Mouse (Mus musculus) liver, postnatal 0 days (tissue): ENCODE data around the gene Lrig1. TPM values are rescaled to one million over a fixed set of nuclear protein-coding genes. Genes with fewer than 3 reads are reported as not detected.

Source experiments
- ATAC-seq: fragments of 200-750 bp; cut with Nextera tagmentation; 2 replicates; pipeline ENCODE4 v1.8.0; 2017; ENCODE audit warnings: mild to moderate bottlenecking, moderate library complexity
- DNase-seq: peaks from one replicate; pipeline ENCODE4 v3.0.0-alpha.2; 2016
- H3K27ac ChIP-seq: fragments of 300-500 bp; sonication (generic); 2 replicates; pipeline ENCODE4 v1.5.1; 2014; ENCODE audit warnings: antibody characterized with exemption, moderate library complexity, mild to moderate bottlenecking, low read depth
- H3K27me3 ChIP-seq: fragments of 300-500 bp; sonication (generic); 2 replicates; pipeline ENCODE4 v1.6.1; 2014; ENCODE audit warnings: low read length, control low read depth, mixed read lengths; ENCODE audit not compliant: insufficient read depth
- H3K36me3 ChIP-seq: fragments of 300-500 bp; sonication (generic); replicated peaks from 2 replicates; pipeline ENCODE4 v1.6.1; 2014; ENCODE audit warnings: mild to moderate bottlenecking, control low read depth, low read length, moderate library complexity, mixed read lengths; ENCODE audit not compliant: insufficient read depth
- H3K4me1 ChIP-seq: fragments of 300-500 bp; sonication (generic); 2 replicates; pipeline ENCODE4 v1.6.1; 2014; ENCODE audit warnings: antibody characterized with exemption, mild to moderate bottlenecking, control low read depth; ENCODE audit not compliant: insufficient read depth
- H3K4me2 ChIP-seq: fragments of 300-500 bp; sonication (generic); 2 replicates; pipeline ENCODE4 v1.6.1; 2014; ENCODE audit warnings: low read depth, mild to moderate bottlenecking, low read length, moderate library complexity, mixed read lengths
- H3K4me3 ChIP-seq: fragments of 300-500 bp; sonication (generic); 2 replicates; pipeline ENCODE4 v1.5.1; 2014; ENCODE audit warnings: low read depth, low read length
- H3K9ac ChIP-seq: fragments of 300-500 bp; sonication (generic); replicated peaks from 2 replicates; pipeline ENCODE4 v1.6.1; 2014; ENCODE audit warnings: mild to moderate bottlenecking, moderate library complexity
- H3K9me3 ChIP-seq: fragments of 300-500 bp; sonication (generic); 2 replicates; pipeline ENCODE4 v1.6.1; 2016; ENCODE audit warnings: mild to moderate bottlenecking, control low read depth, low read length, mixed read lengths
- CTCF ChIP-seq: sonication (generic); IDR thresholded peaks from 2 replicates; pipeline ENCODE4 v1.5.1; 2016; ENCODE audit warnings: antibody characterized with exemption, low read depth
- EP300 ChIP-seq: IDR thresholded peaks from 2 replicates; pipeline ENCODE4 v1.6.1; 2016; ENCODE audit warnings: antibody characterized with exemption, low read depth, mild to moderate bottlenecking
- WGBS: fragments of 180-500 bp; shearing (Covaris S2); extraction: QIAGEN DNeasy Blood & Tissue Kit; methylation state at CpG from one replicate; pipeline ENCODE4 v1.1.7; 2014; ENCODE audit not compliant: insufficient replicate concordance; 5-methylcytosine and 5-hydroxymethylcytosine counted together
- polyA plus RNA-seq: library from polyadenylated mRNA; unstranded; fragments of >200 nt; fragmentation: Nextera tagmentation; extraction: Ambion mirVana; gene quantifications from 2 replicates; pipeline ENCODE4 v1.2.1, GENCODE M21; 2015

Lrig1 gene
- polyA plus RNA-seq, 1 experiment from 2014 or later, result 2.5 TPM

GRCm38 (mm10) chr6:94614346-94614745 lies 85.6 kb downstream of the Lrig1 start:
- 79% methylated on average over 6 of the region's 6 CpGs for WGBS
- no peak overlapping the region for H3K9ac ChIP-seq
- ATAC-seq (no peak), DNase-seq (no peak)
- no peaks in the 10 kb centered on the region for H3K27me3 ChIP-seq
- H3K9me3 ChIP-seq, result no peaks in the 10 kb centered on the region
- H3K4me2 ChIP-seq, result no peak overlapping the region
- H3K4me3 ChIP-seq, result no peak overlapping the region
- TF ChIP-seq CTCF, result no peak
- no peak for TF ChIP-seq EP300
- no peak overlapping the region for H3K27ac ChIP-seq
- peaks cover 16% of the 10 kb centered on the region for H3K36me3 ChIP-seq
- H3K4me1 ChIP-seq, result no peaks in the 10 kb centered on the region

GRCm38 (mm10) chr6:94613235-94613895 lies 86.6 kb downstream of the Lrig1 start:
- H3K27ac ChIP-seq, result no peak overlapping the region
- ATAC-seq, result no peak
- H3K9me3 ChIP-seq, result no peaks in the 10 kb centered on the region
- H3K4me1 ChIP-seq, result no peaks in the 10 kb centered on the region
- WGBS, result 70% methylated on average over 6 of the region's 6 CpGs
- H3K9ac ChIP-seq, result no peak overlapping the region
- TF ChIP-seq EP300, result no peak
- TF ChIP-seq CTCF, result no peak
- DNase-seq, result no peak
- peaks cover 21% of the 10 kb centered on the region for H3K36me3 ChIP-seq
- H3K27me3 ChIP-seq, result no peaks in the 10 kb centered on the region
- no peak overlapping the region for H3K4me3 ChIP-seq
- no peak overlapping the region for H3K4me2 ChIP-seq

GRCm38 (mm10) chr6:94604546-94604945 lies 95.4 kb downstream of the Lrig1 start:
- ATAC-seq, result no peak
- H3K27ac ChIP-seq, result no peak overlapping the region
- H3K36me3 ChIP-seq, result peaks cover 24% of the 10 kb centered on the region
- H3K4me3 ChIP-seq, result no peak overlapping the region
- H3K27me3 ChIP-seq, result no peaks in the 10 kb centered on the region
- no peak for DNase-seq
- H3K4me1 ChIP-seq, result no peaks in the 10 kb centered on the region
- WGBS, result 52% methylated on average over 2 of the region's 2 CpGs
- no peaks in the 10 kb centered on the region for H3K9me3 ChIP-seq
- H3K4me2 ChIP-seq, result no peak overlapping the region
- no peak overlapping the region for H3K9ac ChIP-seq
- no peak for TF ChIP-seq EP300

- no peak overlapping the region for H3K9ac ChIP-seq
- H3K4me3 ChIP-seq, result no peak overlapping the region
- ATAC-seq (no peak), DNase-seq (no peak)
- H3K27ac ChIP-seq, result no peak overlapping the region
- H3K36me3 ChIP-seq, result peaks cover 20% of the 10 kb centered on the region
- no peaks in the 10 kb centered on the region for H3K4me1 ChIP-seq
- no peaks in the 10 kb centered on the region for H3K27me3 ChIP-seq
- no peak for TF ChIP-seq EP300
- no peak for TF ChIP-seq CTCF
- H3K9me3 ChIP-seq, result no peaks in the 10 kb centered on the region
- H3K4me2 ChIP-seq, result no peak overlapping the region
- WGBS, result 72% methylated on average over 3 of the region's 3 CpGs
Observed at GRCm38 (mm10) chr6:94604072-94604471, 95.9 kb downstream of the Lrig1 start.

- Histone ChIP-seq H3K36me3 (peaks cover 16% of the 10 kb centered on the region), H3K4me1 (no peaks in the 10 kb centered on the region), H3K4me2 (no peak overlapping the region), H3K9me3 (no peaks in the 10 kb centered on the region), H3K4me3 (no peak overlapping the region), H3K27ac (no peak overlapping the region), H3K27me3 (no peaks in the 10 kb centered on the region), H3K9ac (no peak overlapping the region)
- no peak for TF ChIP-seq EP300
- TF ChIP-seq CTCF, result no peak
- no peak for DNase-seq
- 74% methylated on average over 5 of the region's 5 CpGs for WGBS
- no peak for ATAC-seq
Observed at GRCm38 (mm10) chr6:94601811-94602210, 98.1 kb downstream of the Lrig1 start.

- Histone ChIP-seq H3K36me3 (peaks cover 12% of the 10 kb centered on the region), H3K9ac (no peak overlapping the region), H3K9me3 (no peaks in the 10 kb centered on the region), H3K27me3 (no peaks in the 10 kb centered on the region), H3K4me1 (no peaks in the 10 kb centered on the region), H3K4me3 (no peak overlapping the region), H3K4me2 (no peak overlapping the region), H3K27ac (no peak overlapping the region)
- WGBS, result 77% methylated on average over 5 of the region's 5 CpGs
- ATAC-seq (peak; percentile 33; the same call in 1 of the 2 replicates), DNase-seq (no peak)
- no peak for TF ChIP-seq CTCF
- no peak for TF ChIP-seq EP300
Observed at GRCm38 (mm10) chr6:94601101-94601500, 98.9 kb downstream of the Lrig1 start.

GRCm38 (mm10) chr6:94599016-94599415 lies 100.9 kb downstream of the Lrig1 start:
- no peaks in the 10 kb centered on the region for H3K27me3 ChIP-seq
- no peak overlapping the region for H3K4me2 ChIP-seq
- DNase-seq, result no peak
- TF ChIP-seq EP300, result no peak
- no peak for TF ChIP-seq CTCF
- no peaks in the 10 kb centered on the region for H3K9me3 ChIP-seq
- ATAC-seq, result no peak
- no peak overlapping the region for H3K4me3 ChIP-seq
- no peaks in the 10 kb centered on the region for H3K4me1 ChIP-seq
- no peak overlapping the region for H3K9ac ChIP-seq
- no peak overlapping the region for H3K27ac ChIP-seq
- WGBS, result 74% methylated on average over 13 of the region's 13 CpGs
- no peaks in the 10 kb centered on the region for H3K36me3 ChIP-seq
